Mouse (Mus musculus) CH12.LX (cell line): Measurements from ENCODE around the gene Birc6. TPM values are rescaled to one million over a fixed set of nuclear protein-coding genes. Genes with fewer than 3 reads are reported as not detected.

Source experiments
- DNase-seq: peaks from one replicate; pipeline ENCODE4 v3.0.0-alpha.2; 2013; ENCODE audit errors: extremely low read depth
- H3K27ac ChIP-seq: 2 replicates; pipeline ENCODE4 v1.5.1; 2012; ENCODE audit warnings: low read depth, mild to moderate bottlenecking, control low read depth, moderate library complexity; ENCODE audit not compliant: insufficient read depth
- H3K27me3 ChIP-seq: replicated peaks from 2 replicates; pipeline ENCODE3; 2012; ENCODE audit warnings: inconsistent platforms
- H3K36me3 ChIP-seq, 2 experiments: replicated peaks in 1 of 2; 2 replicates each; pipeline versions ENCODE3 to v1.6.1; 2012; ENCODE audit warnings: inconsistent platforms in 1 of 2, low read length in 1 of 2, mild to moderate bottlenecking in 1 of 2, mixed read lengths in 1 of 2, moderate library complexity in 1 of 2; ENCODE audit not compliant: control insufficient read depth in 1 of 2, insufficient read depth in 1 of 2
- H3K4me1 ChIP-seq, 2 experiments: 2 replicates each; pipeline ENCODE4 v1.6.1; 2012; ENCODE audit warnings: inconsistent platforms in 1 of 2, moderate library complexity in 1 of 2; ENCODE audit not compliant: insufficient read depth in 2 of 2, control insufficient read depth in 1 of 2
- H3K4me2 ChIP-seq: 2 replicates; pipeline ENCODE4 v1.6.1; 2012; ENCODE audit warnings: low read depth, mild to moderate bottlenecking, control low read depth; ENCODE audit not compliant: poor library complexity, insufficient read depth, severe bottlenecking
- H3K4me3 ChIP-seq, 3 experiments: fragments of 150-350 bp in 1 of 3; sonication (generic) in 1 of 3; replicated peaks in 1 of 3; 2 replicates each; pipeline versions ENCODE3 to v1.5.1; 2011 to 2012; ENCODE audit warnings: low read depth in 2 of 3, low read length in 2 of 3, mild to moderate bottlenecking in 2 of 3, moderate library complexity in 2 of 3, control low read depth in 1 of 3, improper control_type of control experiment in 1 of 3, inconsistent platforms in 1 of 3, mixed read lengths in 1 of 3; ENCODE audit not compliant: poor library complexity in 1 of 3
- H3K79me2 ChIP-seq: replicated peaks from 2 replicates; pipeline ENCODE4 v1.6.1; 2012; ENCODE audit warnings: mild to moderate bottlenecking, moderate library complexity; ENCODE audit not compliant: control insufficient read depth, poor library complexity, insufficient read depth, severe bottlenecking; ENCODE audit errors: extremely low read depth
- H3K9ac ChIP-seq: 2 replicates; pipeline ENCODE4 v1.6.1; 2012; ENCODE audit warnings: low read depth, mild to moderate bottlenecking, control low read depth, moderate library complexity; ENCODE audit not compliant: insufficient read depth
- H3K9me3 ChIP-seq: replicated peaks from 2 replicates; pipeline ENCODE3; 2012; ENCODE audit warnings: low read length, inconsistent platforms, mixed read lengths
- CHD1 ChIP-seq: IDR thresholded peaks from 2 replicates; pipeline ENCODE4 v1.6.1; 2012; ENCODE audit warnings: low read depth, low read length, improper control_type of control experiment, inconsistent platforms
- CTCF ChIP-seq, 2 experiments: IDR thresholded peaks in 1 of 2; conservative IDR thresholded peaks in 1 of 2; 2 replicates each; pipeline ENCODE4 v1.5.1; 2011 to 2012; ENCODE audit warnings: low read depth in 2 of 2, low read length in 2 of 2, improper control_type of control experiment in 1 of 2, inconsistent platforms in 1 of 2, mild to moderate bottlenecking in 1 of 2, moderate library complexity in 1 of 2
- E2F4 ChIP-seq: IDR thresholded peaks from 2 replicates; pipeline ENCODE4 v1.6.1; 2011; ENCODE audit warnings: low read depth, low read length, improper control_type of control experiment; ENCODE audit not compliant: insufficient replicate concordance
- ELF1 ChIP-seq: IDR thresholded peaks from 2 replicates; pipeline ENCODE4 v1.6.1; 2014; ENCODE audit warnings: low read depth, mild to moderate bottlenecking, inconsistent platforms, low read length, improper control_type of control experiment
- ETS1 ChIP-seq: conservative IDR thresholded peaks from 2 replicates; pipeline ENCODE4 v1.6.1; 2012; ENCODE audit warnings: low read depth, mild to moderate bottlenecking, inconsistent platforms, low read length, improper control_type of control experiment, moderate library complexity
- HCFC1 ChIP-seq: IDR thresholded peaks from 2 replicates; pipeline ENCODE4 v1.6.1; 2012; ENCODE audit warnings: low read depth, mild to moderate bottlenecking, inconsistent platforms, low read length, improper control_type of control experiment
- IRF4 ChIP-seq: IDR thresholded peaks from 2 replicates; pipeline ENCODE4 v1.6.1; 2014; ENCODE audit warnings: low read depth, mild to moderate bottlenecking, inconsistent platforms, low read length, improper control_type of control experiment
- JUN ChIP-seq: IDR thresholded peaks from 2 replicates; pipeline ENCODE4 v1.6.1; 2011; ENCODE audit warnings: low read depth, mild to moderate bottlenecking, low read length, improper control_type of control experiment, moderate library complexity; ENCODE audit not compliant: insufficient read depth
- JUND ChIP-seq: conservative IDR thresholded peaks from 2 replicates; pipeline ENCODE4 v1.6.1; 2011; ENCODE audit warnings: low read depth, low read length, improper control_type of control experiment
- KAT2A ChIP-seq: IDR thresholded peaks from 2 replicates; pipeline ENCODE4 v1.6.1; 2012; ENCODE audit warnings: low read length, improper control_type of control experiment, inconsistent platforms; ENCODE audit not compliant: insufficient replicate concordance
- MAX ChIP-seq: IDR thresholded peaks from 2 replicates; pipeline ENCODE4 v1.6.1; 2011; ENCODE audit warnings: low read length, improper control_type of control experiment
- MAZ ChIP-seq: IDR thresholded peaks from 2 replicates; pipeline ENCODE4 v1.6.1; 2012; ENCODE audit warnings: low read depth, mild to moderate bottlenecking, inconsistent platforms, low read length, improper control_type of control experiment, moderate library complexity
- MEF2A ChIP-seq: IDR thresholded peaks from 2 replicates; pipeline ENCODE4 v1.6.1; 2014; ENCODE audit warnings: low read depth, mild to moderate bottlenecking, inconsistent platforms, low read length, improper control_type of control experiment, borderline replicate concordance
- MXI1 ChIP-seq: IDR thresholded peaks from 2 replicates; pipeline ENCODE4 v1.6.1; 2011; ENCODE audit warnings: mild to moderate bottlenecking, low read depth, low read length, improper control_type of control experiment
- MYC ChIP-seq: IDR thresholded peaks from 2 replicates; pipeline ENCODE4 v1.6.1; 2011; ENCODE audit warnings: low read depth, mild to moderate bottlenecking, improper control_type of control experiment, low read length
- NELFE ChIP-seq: IDR thresholded peaks from 2 replicates; pipeline ENCODE4 v1.6.1; 2011; ENCODE audit warnings: low read depth, low read length, improper control_type of control experiment
- NRF1 ChIP-seq: IDR thresholded peaks from 2 replicates; pipeline ENCODE4 v1.6.1; 2014; ENCODE audit warnings: low read depth, mild to moderate bottlenecking, inconsistent platforms, low read length, improper control_type of control experiment, moderate library complexity
- RAD21 ChIP-seq: IDR thresholded peaks from 2 replicates; pipeline ENCODE4 v1.6.1; 2011; ENCODE audit warnings: low read depth, mild to moderate bottlenecking, low read length, improper control_type of control experiment, moderate library complexity
- SIN3A ChIP-seq: IDR thresholded peaks from 2 replicates; pipeline ENCODE4 v1.6.1; 2012; ENCODE audit warnings: low read length, improper control_type of control experiment, inconsistent platforms
- TBP ChIP-seq: conservative IDR thresholded peaks from 2 replicates; pipeline ENCODE4 v1.6.1; 2011; ENCODE audit warnings: low read depth, low read length, improper control_type of control experiment
- TCF12 ChIP-seq: IDR thresholded peaks from 2 replicates; pipeline ENCODE4 v1.6.1; 2014; ENCODE audit warnings: low read depth, mild to moderate bottlenecking, inconsistent platforms, low read length, improper control_type of control experiment
- UBTF ChIP-seq: IDR thresholded peaks from 2 replicates; pipeline ENCODE4 v1.6.1; 2012; ENCODE audit warnings: low read depth, mild to moderate bottlenecking, inconsistent platforms, low read length, improper control_type of control experiment, moderate library complexity
- USF1 ChIP-seq: IDR thresholded peaks from 2 replicates; pipeline ENCODE4 v1.6.1; 2014; ENCODE audit warnings: low read depth, mild to moderate bottlenecking, inconsistent platforms, low read length, improper control_type of control experiment
- USF2 ChIP-seq: conservative IDR thresholded peaks from 2 replicates; pipeline ENCODE4 v1.6.1; 2011; ENCODE audit warnings: low read depth, low read length, improper control_type of control experiment
- ZC3H11A ChIP-seq: IDR thresholded peaks from 2 replicates; pipeline ENCODE4 v1.6.1; 2012; ENCODE audit warnings: low read depth, mild to moderate bottlenecking, inconsistent platforms, low read length, improper control_type of control experiment
- ZMIZ1 ChIP-seq: IDR thresholded peaks from 2 replicates; pipeline ENCODE4 v1.6.1; 2012; ENCODE audit warnings: low read depth, mild to moderate bottlenecking, inconsistent platforms, low read length, improper control_type of control experiment
- dilution Hi-C: fragments of 300-500 bp; cut with MboI; formaldehyde crosslinking; loops from 2 replicates; pipeline ENCODE4 v1.14.3; 2020; ENCODE audit warnings: low sequenced_read_pairs; ENCODE audit not compliant: extremely low pct_unique_long_range_greater_than_20kb, extremely low pct_ligation_motif_present
- in situ Hi-C: fragments of 300-500 bp; cut with MboI; formaldehyde crosslinking; loops from 3 replicates; pipeline ENCODE4 v1.14.3; 2019; ENCODE audit warnings: low sequenced_read_pairs, low pct_ligation_motif_present, low pct_unique_long_range_greater_than_20kb, mixed read lengths
- polyA plus RNA-seq: library from polyadenylated mRNA; unstranded; fragments of >175 nt; gene quantifications from 2 replicates; pipeline ENCODE4 v1.2.1, GENCODE M21; 2012; ENCODE audit warnings: low read depth; ENCODE audit not compliant: insufficient read length
- total RNA-seq, 2 experiments: library from RNA; depleted of rRNA; stranded (reverse); fragments of 300-350 nt in 1 of 2; fragments of >200 nt in 1 of 2; gene quantifications; 2 replicates each; pipeline ENCODE4 v1.2.3; 2012 to 2014

Birc6 gene
- total and polyA plus RNA-seq, 3 experiments = 55.5 to 78.7 (median 57.2) TPM

DNA sequence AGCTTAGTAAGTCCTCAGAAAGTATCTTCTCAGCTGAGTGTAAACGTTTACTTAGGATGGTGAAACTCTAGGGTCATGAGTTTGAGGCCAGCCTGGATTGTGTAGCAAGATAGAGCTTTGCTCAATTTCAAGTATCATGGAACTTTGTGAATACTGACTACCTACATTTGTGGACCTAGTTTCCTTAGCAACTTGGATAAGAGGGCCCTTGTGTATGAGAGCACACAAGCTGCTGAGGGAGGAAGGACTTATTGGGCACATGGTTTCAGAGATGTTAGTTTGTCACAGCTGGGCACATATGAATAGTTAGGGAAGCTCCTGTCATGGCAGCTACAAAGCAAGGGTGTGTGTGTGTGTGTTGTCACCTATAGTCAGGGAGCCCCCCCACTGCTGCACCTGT, 52.6 kb downstream of the Birc6 start:
- H3K4me2 ChIP-seq = no peak overlapping the region
- no peaks in the 10 kb centered on the region for H3K27me3 ChIP-seq
- DNase-seq = no peak
- no peak overlapping the region for H3K9ac ChIP-seq
- H3K36me3 ChIP-seq = peaks cover 20 to 51% of the 10 kb centered on the region in 2 experiments
- H3K79me2 ChIP-seq = peaks cover 24% of the 10 kb centered on the region
- TF ChIP-seq MXI1 (no peak), USF2 (no peak), TCF12 (no peak)
- H3K4me1 ChIP-seq = no peaks in the 10 kb centered on the region
- H3K27ac ChIP-seq = no peak overlapping the region
- dilution Hi-C loops (no loop called here), in situ Hi-C loops (no loop called here)
- no peak overlapping the region for H3K4me3 ChIP-seq
- H3K9me3 ChIP-seq = no peaks in the 10 kb centered on the region

DNA sequence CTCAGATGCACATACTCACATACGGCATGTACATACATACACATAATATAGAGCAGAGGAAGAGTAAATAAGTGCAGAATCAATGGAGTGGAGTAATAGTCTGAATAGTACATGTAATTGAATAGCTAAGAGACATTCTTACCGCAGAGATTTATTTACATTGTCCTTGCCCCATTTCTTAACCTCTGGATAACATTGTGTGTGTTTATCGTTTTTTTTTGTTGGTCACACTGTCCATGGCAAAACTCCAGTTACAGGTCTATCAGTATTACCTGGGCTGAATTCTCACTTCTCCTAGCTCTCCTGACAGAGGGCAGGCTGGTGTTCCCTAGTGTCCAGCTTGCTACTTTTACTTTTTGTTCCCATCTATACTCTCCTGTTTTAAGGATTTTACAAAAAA, 58.7 kb downstream of the Birc6 start:
- in situ Hi-C loops = no loop called here
- dilution Hi-C loops = no loop called here
- H3K4me1 ChIP-seq = no peaks in the 10 kb centered on the region

DNA sequence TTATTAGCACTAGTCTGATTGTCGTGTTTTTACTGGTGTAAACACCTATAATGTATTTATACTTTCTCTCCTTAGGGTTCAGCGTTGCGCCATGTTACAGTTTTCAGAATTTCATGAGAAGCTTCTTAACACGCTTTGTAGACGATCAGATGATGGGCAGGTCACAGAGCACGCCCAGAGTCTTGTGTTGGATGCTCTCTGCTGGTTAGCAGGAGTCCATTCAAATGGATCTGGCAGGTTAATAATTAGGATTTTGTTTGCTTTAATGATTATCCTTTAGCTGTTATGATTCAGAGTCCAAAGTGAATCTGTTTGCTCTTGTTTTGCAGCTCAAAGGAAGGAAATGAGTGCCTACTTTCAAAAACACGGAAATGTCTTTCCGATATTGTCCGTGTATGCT, 70.8 kb downstream of the Birc6 start:
- Histone ChIP-seq H3K9ac (no peak overlapping the region), H3K79me2 (no peaks in the 10 kb centered on the region; the same call in 1 of the 2 replicates), H3K27me3 (no peaks in the 10 kb centered on the region), H3K27ac (no peak overlapping the region), H3K36me3 (peaks cover 39 to 79% of the 10 kb centered on the region in 2 experiments), H3K4me3 (no peak overlapping the region), H3K4me2 (no peak overlapping the region), H3K9me3 (no peaks in the 10 kb centered on the region), H3K4me1 (no peaks in the 10 kb centered on the region)
- in situ Hi-C loops = no loop called here
- DNase-seq = no peak
- TF ChIP-seq ELF1 (no peak), NRF1 (no peak), CTCF (conservative IDR thresholded peaks at IDR 0.05 in 1 of 2, IDR thresholded peaks at IDR 0.05 in 1 of 2; ENCODE audit: low read depth in 2 of 2, low read length in 2 of 2) (no peak), MAX (no peak), RAD21 (no peak), E2F4 (no peak), ZMIZ1 (no peak), SIN3A (no peak), MYC (no peak), CHD1 (no peak), MAZ (no peak), USF1 (no peak), KAT2A (no peak), UBTF (no peak), ETS1 (no peak), IRF4 (no peak), ZC3H11A (no peak)
- dilution Hi-C loops = no loop called here

More for the DNA sequence above, 58.7 kb downstream of the Birc6 start:
- no peak for DNase-seq
- Histone ChIP-seq H3K9me3 (no peaks in the 10 kb centered on the region), H3K9ac (no peak overlapping the region), H3K4me2 (no peak overlapping the region), H3K36me3 (peaks cover 9 to 45% of the 10 kb centered on the region in 2 experiments), H3K4me3 (no peak overlapping the region), H3K27me3 (no peaks in the 10 kb centered on the region), H3K27ac (no peak overlapping the region), H3K79me2 (peaks cover 29% of the 10 kb centered on the region)
- TF ChIP-seq TBP (no peak), JUND (no peak), USF2 (no peak), ZMIZ1 (no peak), NELFE (no peak), MXI1 (no peak), RAD21 (no peak), JUN (no peak), IRF4 (no peak), ZC3H11A (no peak), HCFC1 (no peak), TCF12 (no peak), USF1 (no peak), MEF2A (no peak)
